Mouse (Mus musculus) forebrain, embryonic 14.5 days (tissue): Measurements from ENCODE around the gene Dvl2. TPM values are rescaled to one million over a fixed set of nuclear protein-coding genes. Genes with fewer than 3 reads are reported as not detected.

Experiments
- ATAC-seq: fragments of 200-750 bp; cut with Nextera tagmentation; 2 replicates; pipeline ENCODE4 v1.8.0; 2017; ENCODE audit warnings: mild to moderate bottlenecking, moderate library complexity
- DNase-seq: peaks from one replicate; pipeline ENCODE4 v3.0.0-alpha.2; 2015; ENCODE audit warnings: low spot score
- H3K27ac ChIP-seq: fragments of 300-500 bp; sonication (generic); 2 replicates; pipeline ENCODE4 v1.5.1; 2014; ENCODE audit warnings: low read depth, mild to moderate bottlenecking, control low read depth, low read length, moderate library complexity
- H3K27me3 ChIP-seq: fragments of 300-500 bp; sonication (generic); replicated peaks from 2 replicates; pipeline ENCODE4 v1.6.1; 2014; ENCODE audit warnings: low read length, control low read depth, mixed read lengths; ENCODE audit not compliant: control insufficient read depth, insufficient read depth
- H3K36me3 ChIP-seq: fragments of 300-500 bp; sonication (generic); 2 replicates; pipeline ENCODE4 v1.6.1; 2014; ENCODE audit warnings: low read length, control low read depth; ENCODE audit not compliant: control insufficient read depth, insufficient read depth
- H3K4me1 ChIP-seq: fragments of 300-500 bp; sonication (generic); 2 replicates; pipeline ENCODE4 v1.6.1; 2014; ENCODE audit warnings: antibody characterized with exemption, low read length, control low read depth; ENCODE audit not compliant: control insufficient read depth, insufficient read depth
- H3K4me2 ChIP-seq: fragments of 300-500 bp; sonication (generic); 2 replicates; pipeline ENCODE4 v1.6.1; 2014; ENCODE audit warnings: mild to moderate bottlenecking, control low read depth, low read length
- H3K4me3 ChIP-seq: fragments of 300-500 bp; sonication (generic); 2 replicates; pipeline ENCODE4 v1.5.1; 2014; ENCODE audit warnings: low read depth, low read length, control low read depth
- H3K9ac ChIP-seq: fragments of 300-500 bp; sonication (generic); 2 replicates; pipeline ENCODE4 v1.6.1; 2014; ENCODE audit warnings: mild to moderate bottlenecking, low read length, control low read depth, moderate library complexity
- H3K9me3 ChIP-seq: fragments of 300-500 bp; sonication (generic); replicated peaks from 2 replicates; pipeline ENCODE4 v1.6.1; 2016; ENCODE audit warnings: low read length, control low read depth, mixed read lengths; ENCODE audit not compliant: control insufficient read depth
- WGBS: fragments of 180-500 bp; shearing (Covaris S2); extraction: QIAGEN DNeasy Blood & Tissue Kit; methylation state at CpG from one replicate; pipeline ENCODE4 v1.1.7; 2014; 5-methylcytosine and 5-hydroxymethylcytosine counted together
- polyA plus RNA-seq: library from polyadenylated mRNA; unstranded; fragments of >200 nt; fragmentation: Nextera tagmentation; extraction: Ambion mirVana; gene quantifications from 2 replicates; pipeline ENCODE4 v1.2.1, GENCODE M21; 2014

Dvl2 gene
- polyA plus RNA-seq, 1 experiment from 2014 or later = 19.7 TPM

DNA sequence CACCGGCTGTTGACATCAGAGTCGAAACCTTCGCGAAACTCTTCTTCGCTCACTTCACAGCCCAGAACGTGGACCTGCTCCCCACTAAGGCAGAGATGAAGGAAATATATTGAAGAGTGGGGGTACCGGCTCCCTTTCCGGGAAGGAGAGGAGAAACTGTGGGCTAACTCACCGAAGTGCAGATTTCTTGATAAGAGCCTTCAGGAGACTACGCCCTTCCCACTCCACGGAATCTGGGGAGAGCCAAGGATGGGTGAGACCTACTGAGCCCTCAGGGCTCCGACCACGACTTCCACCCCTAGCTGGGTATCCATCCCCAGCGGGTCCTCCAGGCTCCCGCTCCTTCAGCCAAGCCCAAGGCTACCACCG lies 20.6 kb upstream of the Dvl2 start:
- H3K4me1 ChIP-seq = peaks cover 23% of the 10 kb centered on the region
- H3K27ac ChIP-seq = peak overlapping the region; percentile 98
- DNase-seq = no peak
- H3K4me3 ChIP-seq = peak overlapping the region; percentile 100
- peak overlapping the region; percentile 92 for H3K4me2 ChIP-seq
- no peaks in the 10 kb centered on the region for H3K27me3 ChIP-seq
- no peaks in the 10 kb centered on the region for H3K9me3 ChIP-seq
- H3K36me3 ChIP-seq = peaks cover 38% of the 10 kb centered on the region
- H3K9ac ChIP-seq = peak overlapping the region; percentile 99
- WGBS = 3% methylated on average over 16 of the region's 16 CpGs
- ATAC-seq = no peak

DNA sequence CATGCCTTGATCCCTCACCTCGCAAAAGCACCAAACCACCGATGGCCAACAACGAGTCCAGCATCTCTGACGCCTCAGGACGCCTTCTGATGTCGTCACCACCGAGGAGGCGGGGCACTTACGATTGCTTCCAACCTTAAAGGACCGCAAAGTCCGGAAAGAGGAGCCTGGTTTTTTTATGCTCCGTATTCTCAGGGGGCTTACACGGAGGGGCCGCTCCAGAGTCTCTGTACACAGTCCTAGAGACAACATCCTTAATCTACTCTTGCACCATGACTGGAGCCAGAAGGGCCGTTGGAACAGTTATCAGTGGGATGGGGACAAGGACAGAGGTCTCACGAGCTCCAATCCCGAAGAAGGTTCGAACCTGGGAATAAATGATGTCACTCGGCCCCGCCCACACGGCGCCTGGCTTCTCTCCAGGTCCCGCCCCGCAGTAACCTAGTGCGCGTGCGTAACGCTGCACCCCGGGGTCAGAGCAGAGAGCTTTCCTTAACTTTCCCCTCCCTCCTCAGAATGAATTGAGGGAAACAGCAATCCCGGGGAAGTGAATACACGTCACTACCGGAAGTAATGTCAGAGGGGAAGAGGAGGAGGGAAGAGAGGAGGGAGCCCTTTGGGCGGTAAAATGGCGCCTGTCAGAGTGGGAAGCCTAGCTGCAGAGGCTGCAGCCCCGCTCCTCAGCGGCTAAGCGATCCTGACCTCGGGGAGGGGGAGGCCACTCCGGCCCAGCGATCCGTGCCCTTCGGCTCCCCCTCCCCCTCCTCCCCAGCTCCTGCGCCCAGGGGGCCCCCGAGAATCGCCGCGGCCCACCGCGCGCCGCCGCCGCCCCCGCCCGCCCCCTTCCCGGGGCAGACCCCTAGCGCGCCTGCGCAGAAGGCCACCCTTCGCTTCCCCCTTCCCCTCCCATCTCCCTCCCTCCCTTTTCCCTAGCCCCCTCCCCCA lies 19.9 kb upstream of the Dvl2 start:
- no peaks in the 10 kb centered on the region for H3K27me3 ChIP-seq
- peak overlapping the region; percentile 92 for H3K4me2 ChIP-seq
- H3K4me1 ChIP-seq = peaks cover 23% of the 10 kb centered on the region
- H3K9me3 ChIP-seq = no peaks in the 10 kb centered on the region
- peak overlapping the region; percentile 99 for H3K9ac ChIP-seq
- under 1% methylated on average over 38 of the region's 60 CpGs for WGBS
- DNase-seq (peak; percentile 99), ATAC-seq (peak; percentile 92)
- H3K36me3 ChIP-seq = peaks cover 38% of the 10 kb centered on the region
- peak overlapping the region; percentile 100 for H3K4me3 ChIP-seq
- H3K27ac ChIP-seq = peak overlapping the region; percentile 98

DNA sequence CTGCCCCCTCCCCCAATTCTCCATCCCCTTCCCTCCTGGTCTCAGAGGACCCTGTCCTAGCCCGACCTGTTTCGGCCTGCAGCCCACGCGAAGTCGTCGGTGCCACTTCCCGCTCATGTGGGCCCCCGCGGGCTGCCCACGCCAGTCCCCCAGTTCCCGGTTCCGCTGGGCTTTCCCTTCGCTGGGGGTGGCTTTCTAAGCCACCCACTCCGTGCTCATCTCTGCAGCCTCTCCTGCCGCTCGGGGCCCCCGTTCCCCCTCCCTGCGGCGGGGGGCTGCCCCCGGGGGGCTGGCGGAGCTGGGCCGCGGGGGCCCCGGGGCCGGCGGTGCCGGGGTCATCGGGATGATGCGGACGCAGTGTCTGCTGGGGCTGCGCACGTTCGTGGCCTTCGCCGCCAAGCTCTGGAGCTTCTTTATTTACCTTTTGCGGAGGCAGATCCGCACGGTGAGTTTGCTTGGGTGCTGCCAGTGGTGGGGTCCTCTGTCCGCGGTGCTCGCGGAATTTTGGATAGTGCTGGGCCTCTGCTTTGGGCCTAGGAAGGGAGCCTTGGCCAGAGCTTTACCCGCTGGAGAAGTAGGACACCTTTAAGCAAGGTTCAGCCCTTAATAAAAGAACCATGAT lies 19.1 kb upstream of the Dvl2 start, which contains the start of gene Ctdnep1:
Gene Ctdnep1 (plus strand): TSS at position 16 of the 622 bp plus-strand sequence.
- ATAC-seq (peak; percentile 48), DNase-seq (no peak)
- peak within 1 kb of the TSS; percentile 98 for H3K27ac ChIP-seq
- peak within 1 kb of the TSS; percentile 99 for H3K9ac ChIP-seq
- peaks cover 39% of the 10 kb centered on the region for H3K36me3 ChIP-seq
- H3K9me3 ChIP-seq = no peaks in the 10 kb centered on the region
- peak within 1 kb of the TSS; percentile 100 for H3K4me3 ChIP-seq
- peaks cover 23% of the 10 kb centered on the region for H3K4me1 ChIP-seq
- H3K4me2 ChIP-seq = peak within 1 kb of the TSS; percentile 92
- no peaks in the 10 kb centered on the region for H3K27me3 ChIP-seq
- WGBS = under 1% methylated on average over 37 of the region's 43 CpGs

DNA sequence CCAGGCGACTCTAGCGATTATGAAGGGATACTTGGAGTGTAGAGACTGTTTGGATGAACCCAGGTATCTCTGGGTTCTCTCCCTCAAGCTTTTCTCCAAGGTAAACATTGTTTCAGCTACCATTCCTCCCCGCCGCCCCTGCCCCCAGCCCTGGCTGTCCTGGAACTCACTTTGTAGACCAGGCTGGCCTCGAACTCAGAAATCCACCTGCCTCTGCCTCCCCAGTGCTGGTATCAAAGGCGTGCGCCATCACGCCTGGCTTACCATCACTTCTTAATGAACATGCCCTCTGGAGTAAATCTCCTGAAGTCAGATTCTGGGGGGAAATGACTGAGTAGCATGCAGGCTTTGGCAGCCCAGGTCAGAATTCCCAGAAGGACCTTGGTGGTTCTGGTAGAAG lies 18.2 kb upstream of the Dvl2 start, which contains the start of gene Elp5:
Gene Elp5 (minus strand): TSS at position 293 of the 400 bp plus-strand sequence.
- Histone ChIP-seq H3K27ac (peak within 1 kb of the TSS; percentile 98), H3K4me2 (peak within 1 kb of the TSS; percentile 88), H3K4me1 (peaks cover 23% of the 10 kb centered on the region), H3K36me3 (peaks cover 39% of the 10 kb centered on the region), H3K4me3 (peak within 1 kb of the TSS; percentile 100), H3K9me3 (no peaks in the 10 kb centered on the region), H3K27me3 (no peaks in the 10 kb centered on the region), H3K9ac (peak within 1 kb of the TSS; percentile 99)
- WGBS = 60% methylated on average over 8 of the region's 8 CpGs
- ATAC-seq = no peak
- DNase-seq = no peak

DNA sequence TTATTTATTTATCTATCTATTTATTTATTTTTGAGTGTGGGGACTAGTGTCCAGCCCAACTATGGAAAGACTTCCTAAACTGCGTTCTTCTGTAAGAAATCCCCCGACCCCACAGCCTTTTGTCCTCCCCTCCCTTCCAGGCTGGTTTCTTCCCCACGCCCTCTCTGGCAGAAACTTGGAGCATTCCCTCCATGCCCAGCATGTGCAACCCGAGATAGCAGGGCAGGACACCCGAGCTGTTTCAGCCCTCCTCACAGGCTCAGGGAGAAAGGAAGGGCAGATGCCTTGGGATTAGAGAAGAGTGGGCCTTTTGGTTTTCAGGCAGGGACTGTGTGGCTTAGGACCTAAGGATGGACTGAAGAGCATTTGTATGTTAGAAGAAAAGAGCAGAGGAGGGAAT lies 17.5 kb upstream of the Dvl2 start:
- Histone ChIP-seq H3K27me3 (no peaks in the 10 kb centered on the region), H3K4me2 (peak overlapping the region; percentile 88), H3K4me1 (peaks cover 23% of the 10 kb centered on the region), H3K36me3 (peaks cover 41% of the 10 kb centered on the region), H3K4me3 (0 out of 2 replicates have a peak overlapping the region, but pooled peaks have one; percentile 2), H3K9ac (peak overlapping the region; percentile 99), H3K27ac (no peak overlapping the region), H3K9me3 (no peaks in the 10 kb centered on the region)
- DNase-seq (no peak), ATAC-seq (no peak)
- 21% methylated on average over 5 of the region's 5 CpGs for WGBS

DNA sequence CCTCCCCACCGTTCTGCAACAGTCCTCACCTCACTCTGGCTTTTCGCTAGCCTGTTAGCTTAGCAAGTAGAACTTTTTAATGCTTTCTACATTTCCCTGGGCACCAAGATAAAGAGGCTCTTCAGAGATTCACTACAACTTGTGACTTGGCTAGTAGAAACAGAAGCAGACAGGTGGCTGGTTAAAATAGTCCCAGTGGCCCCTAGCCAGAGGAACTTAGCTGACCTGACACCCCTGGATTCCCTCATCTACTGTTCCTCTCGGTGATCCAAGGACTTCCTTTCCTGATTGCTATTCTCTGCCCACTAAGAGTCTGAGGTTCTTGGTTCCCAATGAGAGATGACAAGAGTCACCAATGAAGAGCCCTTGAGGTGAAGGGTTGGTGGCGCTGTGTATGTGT lies 17.0 kb upstream of the Dvl2 start:
- no peak overlapping the region for H3K27ac ChIP-seq
- DNase-seq (no peak), ATAC-seq (no peak)
- no peaks in the 10 kb centered on the region for H3K9me3 ChIP-seq
- H3K36me3 ChIP-seq = peaks cover 46% of the 10 kb centered on the region
- 0 out of 2 replicates have a peak overlapping the region, but pooled peaks have one; percentile 2 for H3K4me3 ChIP-seq
- H3K4me1 ChIP-seq = peaks cover 23% of the 10 kb centered on the region
- peak overlapping the region; percentile 88 for H3K4me2 ChIP-seq
- 0 out of 2 replicates have a peak overlapping the region, but pooled peaks have one; percentile 99 for H3K9ac ChIP-seq
- WGBS = 86% methylated on average over 4 of the region's 4 CpGs
- H3K27me3 ChIP-seq = no peaks in the 10 kb centered on the region

DNA sequence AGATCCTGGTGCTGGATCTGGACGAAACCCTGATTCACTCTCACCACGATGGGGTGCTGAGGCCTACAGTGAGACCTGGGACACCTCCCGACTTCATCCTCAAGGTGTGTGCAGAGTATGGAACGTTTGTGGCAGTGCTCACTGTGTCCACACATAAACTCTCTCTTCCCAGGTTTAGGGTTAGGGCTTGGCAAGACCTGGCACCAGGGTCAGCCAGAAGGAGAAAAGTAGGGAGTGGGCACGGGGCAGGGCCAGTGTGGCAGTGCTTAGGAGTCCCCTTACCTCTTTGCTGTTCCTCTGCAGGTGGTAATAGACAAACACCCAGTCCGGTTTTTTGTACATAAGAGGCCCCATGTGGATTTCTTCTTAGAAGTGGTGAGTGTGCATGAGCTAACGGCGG lies 16.0 kb upstream of the Dvl2 start:
- Histone ChIP-seq H3K27me3 (no peaks in the 10 kb centered on the region), H3K4me1 (peaks cover 20% of the 10 kb centered on the region), H3K4me3 (no peak overlapping the region), H3K9ac (no peak overlapping the region), H3K36me3 (peaks cover 54% of the 10 kb centered on the region), H3K9me3 (no peaks in the 10 kb centered on the region), H3K4me2 (no peak overlapping the region), H3K27ac (no peak overlapping the region)
- no peak for DNase-seq
- ATAC-seq = no peak
- WGBS = 94% methylated on average over 8 of the region's 8 CpGs

DNA sequence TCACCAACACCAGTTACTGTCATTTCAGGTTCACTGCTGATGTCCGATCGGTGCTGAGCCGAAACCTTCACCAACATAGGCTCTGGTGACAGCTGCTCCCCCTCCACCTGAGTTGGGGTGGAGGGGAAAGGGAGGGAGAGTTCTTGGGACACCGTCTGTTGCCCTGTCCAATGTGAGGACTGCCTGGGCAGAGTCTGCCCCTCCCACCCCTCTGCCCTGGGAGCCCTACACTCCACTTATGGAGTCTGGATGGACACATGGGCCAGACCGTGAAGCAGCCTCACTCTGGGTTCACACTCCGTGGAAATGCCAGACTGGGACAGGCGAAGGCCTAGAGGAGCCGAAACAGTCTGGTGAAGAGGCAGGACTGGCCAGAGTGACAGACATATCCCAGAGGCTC lies 10.4 kb upstream of the Dvl2 start:
- no peak for DNase-seq
- peaks cover 8% of the 10 kb centered on the region for H3K4me1 ChIP-seq
- H3K4me2 ChIP-seq = no peak overlapping the region
- no peaks in the 10 kb centered on the region for H3K27me3 ChIP-seq
- H3K9me3 ChIP-seq = no peaks in the 10 kb centered on the region
- H3K36me3 ChIP-seq = peaks cover 71% of the 10 kb centered on the region
- WGBS = 87% methylated on average over 8 of the region's 8 CpGs
- no peak overlapping the region for H3K27ac ChIP-seq
- no peak overlapping the region for H3K4me3 ChIP-seq
- no peak for ATAC-seq
- no peak overlapping the region for H3K9ac ChIP-seq
